Mouse (Mus musculus) testis, postnatal 14 days (tissue): Measurements from ENCODE around the gene Foxr1.
"Not testable (repeated sequence)": the region's sequence is repeated elsewhere in the genome, so short reads cannot be mapped to it uniquely, and the experiment has no call there.

ENCODE experiments used
- DNase-seq: peaks from one replicate; pipeline ENCODE4 v3.0.0; 2021; ENCODE audit warnings: low spot score

The Foxr1 gene

GRCm38 (mm10) chr9:44477339-44478228 lies 36.6 kb upstream of the Foxr1 start:
- no peak for DNase-seq

- no peak for DNase-seq
Observed at GRCm38 (mm10) chr9:44475936-44476335, 35.0 kb upstream of the Foxr1 start.

GRCm38 (mm10) chr9:44474327-44474726 lies 33.4 kb upstream of the Foxr1 start:
- DNase-seq = no peak

- DNase-seq = no peak
Observed at GRCm38 (mm10) chr9:44473184-44473583, 32.2 kb upstream of the Foxr1 start.

GRCm38 (mm10) chr9:44468800-44469199 lies 27.9 kb upstream of the Foxr1 start:
- no peak for DNase-seq

- DNase-seq = no peak
Observed at GRCm38 (mm10) chr9:44468224-44468623, 27.3 kb upstream of the Foxr1 start.

- no peak for DNase-seq
Observed at GRCm38 (mm10) chr9:44461950-44462349, 21.0 kb upstream of the Foxr1 start.

- peak; percentile 38 for DNase-seq
Observed at GRCm38 (mm10) chr9:44457035-44457742, 16.3 kb upstream of the Foxr1 start.

- DNase-seq = no peak
Observed at GRCm38 (mm10) chr9:44454891-44455220, 13.9 kb upstream of the Foxr1 start, which contains the start of gene Upk2. Gene Upk2, minus strand, starts transcription at chr9:44454976.

- peak; percentile 77 for DNase-seq
Observed at GRCm38 (mm10) chr9:44454132-44454890, 13.4 kb upstream of the Foxr1 start.

GRCm38 (mm10) chr9:44450387-44450786 lies 9.5 kb upstream of the Foxr1 start:
- peak; percentile 45 for DNase-seq

GRCm38 (mm10) chr9:44444402-44445025 lies 3.6 kb upstream of the Foxr1 start:
- DNase-seq = not testable (repeated sequence)

- no peak for DNase-seq
Observed at GRCm38 (mm10) chr9:44435747-44436146, 5.2 kb downstream of the Foxr1 start.

GRCm38 (mm10) chr9:44432577-44433185 lies 8.3 kb downstream of the Foxr1 start:
- DNase-seq = no peak

- no peak for DNase-seq
Observed at GRCm38 (mm10) chr9:44423576-44423975, 17.4 kb downstream of the Foxr1 start.

GRCm38 (mm10) chr9:44420280-44420898 lies 20.5 kb downstream of the Foxr1 start:
- no peak for DNase-seq

GRCm38 (mm10) chr9:44419730-44420129 lies 21.2 kb downstream of the Foxr1 start:
- DNase-seq = not testable (repeated sequence)

- DNase-seq = peak; percentile 81
Observed at GRCm38 (mm10) chr9:44418519-44419385, 22.2 kb downstream of the Foxr1 start, which contains the start of gene Ccdc84. Gene Ccdc84, minus strand, starts transcription at chr9:44418569.

GRCm38 (mm10) chr9:44417892-44418363 lies 23.0 kb downstream of the Foxr1 start:
- DNase-seq = peak; percentile 93
